Mouse (Mus musculus): ENCODE data around the gene Dus1l.

DNA sequence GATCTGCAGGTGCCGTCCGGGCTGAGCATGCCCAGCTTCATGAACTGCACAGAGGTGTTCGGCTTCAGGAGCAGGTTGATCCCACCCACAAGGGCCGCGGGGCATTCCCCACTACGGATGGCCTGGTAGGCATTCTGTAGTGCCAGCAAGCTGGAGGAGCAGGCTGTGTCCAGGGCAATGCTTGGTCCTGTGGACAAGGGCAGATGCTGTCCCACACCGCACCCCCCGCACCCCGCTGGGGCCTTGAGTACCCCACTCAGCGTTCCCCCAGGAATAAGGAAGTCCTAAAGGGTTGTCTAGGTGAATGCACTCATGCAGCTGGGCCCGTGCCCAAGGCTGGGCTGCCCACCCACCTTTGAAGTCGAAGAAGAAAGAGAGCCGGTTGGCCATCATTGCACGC lies 24.3 kb upstream of the Dus1l start:
- TF ChIP-seq CTCF (IDR thresholded peaks at IDR 0.05; ENCODE audit: control insufficient read depth, insufficient read depth, insufficient replicate concordance, low read depth, low read length) (no peak), POLR2A (IDR thresholded peaks at IDR 0.05; ENCODE audit: control insufficient read depth, low read depth, low read length) (no peak)
